Mouse (Mus musculus): ENCODE results near the gene Twf2. TPM values are rescaled to one million over a fixed set of nuclear protein-coding genes. Genes with fewer than 3 reads are reported as not detected.

The Twf2 gene
- polyA plus RNA-seq (2015; fragmentation: Nextera tagmentation; extraction: Ambion mirVana), result 73.7 and 76.4 TPM in 2 replicates

- WGBS, result 2% methylated on average over 61 of the region's 61 CpGs
- H3K9me3 ChIP-seq, result no peaks in the 10 kb centered on the region
- peaks cover 38% of the 10 kb centered on the region for H3K4me1 ChIP-seq
- H3K27me3 ChIP-seq, result no peaks in the 10 kb centered on the region
- H3K27ac ChIP-seq, result peak within 1 kb of the TSS; percentile 57
- peak within 1 kb of the TSS; percentile 68 for H3K9ac ChIP-seq
- peak; percentile 87 for ATAC-seq (ENCODE audit: borderline replicate concordance, extremely low read depth, low FRiP score, low TSS enrichment)
- H3K4me3 ChIP-seq, result peak within 1 kb of the TSS; percentile 53
- peak within 1 kb of the TSS; percentile 65 for H3K4me2 ChIP-seq
- no peaks in the 10 kb centered on the region for H3K36me3 ChIP-seq
Observed at GRCm38 (mm10) chr9:106202819-106203636, at the start of gene Twf2. Gene Twf2, plus strand, starts transcription at chr9:106203108.

- 71% methylated on average over 9 of the region's 9 CpGs for WGBS
Observed at GRCm38 (mm10) chr9:106154106-106154505, 48.8 kb upstream of the Twf2 start.

GRCm38 (mm10) chr9:106156419-106156818, 46.5 kb upstream of the Twf2 start:
- Histone ChIP-seq H3K27me3 (peaks cover 3% of the 10 kb centered on the region; the same call in 1 of the 2 replicates), H3K9ac (no peak overlapping the region), H3K9me3 (no peaks in the 10 kb centered on the region), H3K36me3 (no peaks in the 10 kb centered on the region), H3K27ac (no peak overlapping the region), H3K4me2 (no peak overlapping the region), H3K4me3 (no peak overlapping the region), H3K4me1 (no peaks in the 10 kb centered on the region; the same call in 1 of the 2 replicates)
- WGBS, result 56% methylated on average over 5 of the region's 5 CpGs
- no peak for ATAC-seq (ENCODE audit: borderline replicate concordance, extremely low read depth, low FRiP score, low TSS enrichment)

More at GRCm38 (mm10) chr9:106154106-106154505, 48.8 kb upstream of the Twf2 start:
- no peak overlapping the region for H3K27ac ChIP-seq
- peaks cover 2% of the 10 kb centered on the region; the same call in 1 of the 2 replicates for H3K4me1 ChIP-seq
- H3K4me3 ChIP-seq, result no peak overlapping the region
- H3K4me2 ChIP-seq, result no peak overlapping the region
- ATAC-seq (ENCODE audit: borderline replicate concordance, extremely low read depth, low FRiP score, low TSS enrichment), result no peak
- H3K9ac ChIP-seq, result no peak overlapping the region
- H3K27me3 ChIP-seq, result peaks cover 26% of the 10 kb centered on the region
- no peaks in the 10 kb centered on the region for H3K36me3 ChIP-seq
- H3K9me3 ChIP-seq, result no peaks in the 10 kb centered on the region

- Histone ChIP-seq H3K4me3 (no peak overlapping the region), H3K9ac (no peak overlapping the region)
- WGBS, result 79% methylated on average over 21 of the region's 21 CpGs
Observed at GRCm38 (mm10) chr9:106156921-106157622, 45.8 kb upstream of the Twf2 start.

GRCm38 (mm10) chr9:106157623-106157925, 45.3 kb upstream of the Twf2 start:
- WGBS, result 80% methylated on average over 10 of the region's 10 CpGs
- Histone ChIP-seq H3K9ac (no peak overlapping the region), H3K36me3 (no peaks in the 10 kb centered on the region), H3K27me3 (no peaks in the 10 kb centered on the region), H3K9me3 (no peaks in the 10 kb centered on the region), H3K4me2 (no peak overlapping the region), H3K4me3 (no peak overlapping the region), H3K4me1 (no peaks in the 10 kb centered on the region; the same call in 1 of the 2 replicates), H3K27ac (no peak overlapping the region)
- ATAC-seq (ENCODE audit: borderline replicate concordance, extremely low read depth, low FRiP score, low TSS enrichment), result no peak

More at GRCm38 (mm10) chr9:106156921-106157622, 45.8 kb upstream of the Twf2 start:
- Histone ChIP-seq H3K9me3 (no peaks in the 10 kb centered on the region), H3K36me3 (no peaks in the 10 kb centered on the region), H3K27me3 (0 out of 2 replicates have a peak, but pooled peaks cover 2% of the 10 kb centered on the region), H3K4me1 (no peaks in the 10 kb centered on the region; the same call in 1 of the 2 replicates), H3K4me2 (no peak overlapping the region), H3K27ac (no peak overlapping the region)
- ATAC-seq (ENCODE audit: borderline replicate concordance, extremely low read depth, low FRiP score, low TSS enrichment), result no peak

- Histone ChIP-seq H3K4me3 (no peak within 1 kb of the TSS), H3K9ac (no peak within 1 kb of the TSS), H3K9me3 (no peaks in the 10 kb centered on the region), H3K4me1 (no peaks in the 10 kb centered on the region; the same call in 1 of the 2 replicates), H3K27ac (no peak within 1 kb of the TSS), H3K4me2 (no peak within 1 kb of the TSS), H3K27me3 (0 out of 2 replicates have a peak, but pooled peaks cover 2% of the 10 kb centered on the region), H3K36me3 (no peaks in the 10 kb centered on the region)
- WGBS, result 69% methylated on average over 6 of the region's 6 CpGs
- no peak for ATAC-seq (ENCODE audit: borderline replicate concordance, extremely low read depth, low FRiP score, low TSS enrichment)
Observed at GRCm38 (mm10) chr9:106158037-106158491, 44.8 kb upstream of the Twf2 start, which contains the start of gene Glyctk. Gene Glyctk, minus strand, starts transcription at chr9:106158138.

GRCm38 (mm10) chr9:106159237-106159636, 43.7 kb upstream of the Twf2 start:
- no peaks in the 10 kb centered on the region for H3K9me3 ChIP-seq
- no peak overlapping the region for H3K27ac ChIP-seq
- no peaks in the 10 kb centered on the region; the same call in 1 of the 2 replicates for H3K4me1 ChIP-seq
- H3K4me3 ChIP-seq, result no peak overlapping the region
- H3K4me2 ChIP-seq, result peak overlapping the region; percentile 67
- H3K27me3 ChIP-seq, result 0 out of 2 replicates have a peak, but pooled peaks cover 3% of the 10 kb centered on the region
- H3K9ac ChIP-seq, result no peak overlapping the region
- ATAC-seq (ENCODE audit: borderline replicate concordance, extremely low read depth, low FRiP score, low TSS enrichment), result no peak
- H3K36me3 ChIP-seq, result no peaks in the 10 kb centered on the region
- WGBS, result 74% methylated on average over 9 of the region's 9 CpGs

GRCm38 (mm10) chr9:106159784-106160301, 43.1 kb upstream of the Twf2 start:
- peak; percentile 76; the same call in 1 of the 2 replicates for ATAC-seq (ENCODE audit: borderline replicate concordance, extremely low read depth, low FRiP score, low TSS enrichment)
- WGBS, result under 1% methylated on average over 24 of the region's 24 CpGs
- no peaks in the 10 kb centered on the region; the same call in 1 of the 2 replicates for H3K4me1 ChIP-seq
- peak overlapping the region; percentile 67 for H3K4me2 ChIP-seq
- 0 out of 2 replicates have a peak, but pooled peaks cover 3% of the 10 kb centered on the region for H3K27me3 ChIP-seq
- H3K27ac ChIP-seq, result peak overlapping the region; percentile 96
- no peaks in the 10 kb centered on the region for H3K36me3 ChIP-seq
- peak overlapping the region; percentile 68 for H3K4me3 ChIP-seq
- no peaks in the 10 kb centered on the region for H3K9me3 ChIP-seq
- peak overlapping the region; percentile 58 for H3K9ac ChIP-seq

- 0 out of 2 replicates have a peak, but pooled peaks cover 3% of the 10 kb centered on the region for H3K27me3 ChIP-seq
- peak overlapping the region; percentile 68 for H3K4me3 ChIP-seq
- no peak for ATAC-seq (ENCODE audit: borderline replicate concordance, extremely low read depth, low FRiP score, low TSS enrichment)
- peak overlapping the region; percentile 96 for H3K27ac ChIP-seq
- H3K36me3 ChIP-seq, result no peaks in the 10 kb centered on the region
- no peaks in the 10 kb centered on the region; the same call in 1 of the 2 replicates for H3K4me1 ChIP-seq
- H3K4me2 ChIP-seq, result peak overlapping the region; percentile 67
- no peaks in the 10 kb centered on the region for H3K9me3 ChIP-seq
- H3K9ac ChIP-seq, result peak overlapping the region; percentile 58; the same call in 1 of the 2 replicates
- WGBS, result 43% methylated on average over 5 of the region's 5 CpGs
Observed at GRCm38 (mm10) chr9:106160426-106160825, 42.5 kb upstream of the Twf2 start.

- H3K36me3 ChIP-seq, result no peaks in the 10 kb centered on the region
- no peaks in the 10 kb centered on the region for H3K9me3 ChIP-seq
- no peak overlapping the region for H3K27ac ChIP-seq
- H3K4me3 ChIP-seq, result no peak overlapping the region
- 0 out of 2 replicates have a peak, but pooled peaks cover 3% of the 10 kb centered on the region for H3K27me3 ChIP-seq
- H3K4me1 ChIP-seq, result peaks cover 9% of the 10 kb centered on the region
- H3K4me2 ChIP-seq, result no peak overlapping the region
- no peak for ATAC-seq (ENCODE audit: borderline replicate concordance, extremely low read depth, low FRiP score, low TSS enrichment)
- H3K9ac ChIP-seq, result no peak overlapping the region
- WGBS, result 58% methylated on average over 2 of the region's 2 CpGs
Observed at GRCm38 (mm10) chr9:106166709-106167108, 36.2 kb upstream of the Twf2 start.

GRCm38 (mm10) chr9:106167241-106167640, 35.7 kb upstream of the Twf2 start:
- H3K4me2 ChIP-seq, result no peak overlapping the region
- WGBS, result 70% methylated on average over 3 of the region's 3 CpGs
- peaks cover 9% of the 10 kb centered on the region for H3K4me1 ChIP-seq
- no peak overlapping the region for H3K27ac ChIP-seq
- 0 out of 2 replicates have a peak, but pooled peaks cover 3% of the 10 kb centered on the region for H3K27me3 ChIP-seq
- no peak overlapping the region for H3K4me3 ChIP-seq
- no peak for ATAC-seq (ENCODE audit: borderline replicate concordance, extremely low read depth, low FRiP score, low TSS enrichment)
- no peaks in the 10 kb centered on the region for H3K9me3 ChIP-seq
- no peaks in the 10 kb centered on the region for H3K36me3 ChIP-seq
- H3K9ac ChIP-seq, result no peak overlapping the region

All from lung, embryonic 15.5 days (tissue).